Comparison of ENCODE assay signal across 1 mouse cellular context in the genomic region with DNA sequence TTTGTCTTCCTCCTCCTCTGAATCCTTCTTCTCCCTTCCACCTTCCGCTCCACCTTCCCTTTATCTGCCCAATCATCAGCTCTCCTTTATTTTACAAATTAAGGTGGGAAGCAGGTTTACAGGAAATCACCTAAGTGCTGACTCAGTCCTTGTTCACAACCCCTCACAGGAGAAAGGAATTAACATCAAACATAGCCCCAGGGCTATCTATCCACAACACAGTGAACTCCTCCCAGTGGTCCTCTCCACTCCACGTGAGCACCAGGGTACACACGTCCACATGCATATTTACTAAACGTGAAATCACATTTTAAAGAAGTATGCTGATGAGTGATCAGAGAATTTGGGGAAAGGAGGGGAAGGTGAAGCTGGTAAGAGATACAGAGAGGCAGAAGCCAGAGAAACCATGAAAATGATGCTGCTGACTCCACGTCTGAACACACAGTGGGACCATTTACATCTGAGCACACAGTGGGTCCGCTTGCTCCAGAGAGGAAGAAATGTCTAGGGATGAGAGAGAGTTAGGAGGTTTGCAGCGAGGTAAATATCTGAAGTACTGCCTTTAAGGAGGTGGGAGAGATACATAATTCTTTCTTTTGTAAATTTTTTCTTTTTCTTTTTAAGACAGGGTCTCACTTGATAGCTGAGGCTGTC.
TF ChIP-seq lines count a peak whose summit lies in the region.

No protein-coding gene starts in this region.

TF ChIP-seq in MEL, 35 proteins besides CTCF, POLR2A, EP300 and RAD21:
- TF ChIP-seq ZKSCAN1 (IDR thresholded peaks at IDR 0.05; ENCODE audit: low read depth, low read length) (peak; percentile 95), BHLHE40 (IDR thresholded peaks at IDR 0.05; ENCODE audit: borderline replicate concordance, low read depth, low read length) (no peak)
